In the genomic region with DNA sequence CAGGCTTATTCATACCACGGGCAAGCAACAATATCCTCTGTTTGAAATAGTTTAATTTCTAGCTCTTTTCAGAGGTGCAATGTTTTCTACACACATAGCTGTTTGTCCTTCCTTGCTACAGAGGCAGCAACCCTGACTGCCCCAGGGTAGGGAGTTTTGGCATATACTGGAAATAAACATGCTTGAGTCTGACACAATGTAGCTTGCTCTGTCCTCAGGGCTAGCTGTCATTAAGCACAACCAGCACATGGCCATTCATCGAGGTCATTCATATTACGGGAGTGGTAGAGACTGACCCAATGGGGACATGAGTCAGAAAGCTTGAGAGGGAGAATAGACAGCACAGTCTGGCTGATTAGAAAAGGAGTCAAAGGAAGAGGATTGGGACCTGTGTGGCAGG, we compare ENCODE assay signal across 34 mouse cellular contexts.
DNase-seq lines count a peak whose midpoint lies in the region; ATAC-seq and TF ChIP-seq lines count a peak whose summit lies in the region.
"Had no signal": no experiment of that assay in that cellular context is flagged by ENCODE, and none has a peak within 500 bp of the region (broad histone marks: within the 10 kb centered on the region; RNA-seq: fewer than 3 reads in every experiment).

No protein-coding gene starts in this region.

- in situ Hi-C loops in Patski (cut with MboI; ENCODE audit: low pct_unique_long_range_greater_than_20kb): no loop called here

- ATAC-seq in Patski: peak; percentile 73
- ATAC-seq in frontal cortex, adult (ENCODE audit: low TSS enrichment): no peak
- ATAC-seq: activated CD4-positive, CD25-positive, alpha-beta regulatory T cell, adult 4 months; CD4-positive, CD25-positive, alpha-beta regulatory T cell, adult 4 months; forebrain, embryonic 15.5 days; hindbrain, postnatal 0 days; intestine, embryonic 15.5 days; lung, postnatal 0 days; midbrain, embryonic 13.5 days had no signal

- POLR2A ChIA-PET in Patski (lab: Charles Lee): no interaction called here

- DNase-seq in heart, adult 8-10 months (ENCODE audit: low spot score): peak; percentile 13
- DNase-seq in heart, adult 9 months (ENCODE audit: low spot score in 2 of 2): no peak
- DNase-seq in kidney, postnatal 25 days: peak; percentile 35 to 44
- DNase-seq in kidney, postnatal 10 days: no peak
- no peak for DNase-seq in Patski (ENCODE audit: low read depth, low spot score)
- DNase-seq in adrenal gland, postnatal 14 days: peak; percentile 51
- DNase-seq in thymus, adult 2 months: no peak
- DNase-seq: cerebellum, adult 11 months; cerebellum, adult 9-10 months; cerebellum, postnatal 36 days; gastrocnemius, adult 2 months; gastrocnemius, postnatal 36 days; liver, embryonic 13.5 days; lung, adult 18-20 months; right cerebral cortex, postnatal 14 days; thymus, adult 18-20 months; thymus, postnatal 4 days had no signal

- WGBS in thymus, adult 2 months: 94% methylated on average over 3 of the region's 3 CpGs

- H3K27ac ChIP-seq in thymus, adult 2 months (ENCODE audit: control insufficient read depth, insufficient read depth, low read length): no peak overlapping the region
- H3K27ac ChIP-seq: embryonic facial prominence, embryonic 12.5 days; forebrain, embryonic 10.5 days; forebrain, embryonic 15.5 days; gastrocnemius, adult 2 months; heart, adult 2 months; heart, embryonic 15.5 days; hindbrain, embryonic 12.5 days; hindbrain, postnatal 0 days; intestine, embryonic 15.5 days; limb, embryonic 10.5 days; limb, embryonic 15.5 days; liver, embryonic 13.5 days; macrophage; midbrain, embryonic 13.5 days; neural tube, embryonic 13.5 days had no signal

- H3K4me3 ChIP-seq in thymus, adult 2 months (ENCODE audit: control insufficient read depth, insufficient read depth, low read length): no peak overlapping the region
- H3K4me3 ChIP-seq: embryonic facial prominence, embryonic 12.5 days; forebrain, embryonic 10.5 days; forebrain, embryonic 15.5 days; gastrocnemius, adult 2 months; heart, adult 2 months; heart, embryonic 15.5 days; hindbrain, embryonic 12.5 days; intestine, embryonic 15.5 days; limb, embryonic 10.5 days; limb, embryonic 15.5 days; liver, embryonic 13.5 days; midbrain, embryonic 13.5 days; neural tube, embryonic 13.5 days had no signal

- H3K27me3 ChIP-seq in Patski: no peaks in the 10 kb centered on the region
- H3K27me3 ChIP-seq in thymus, adult 2 months (ENCODE audit: control insufficient read depth, insufficient read depth, low read length): no peaks in the 10 kb centered on the region
- H3K27me3 ChIP-seq: embryonic facial prominence, embryonic 12.5 days; forebrain, embryonic 15.5 days; heart, embryonic 15.5 days; hindbrain, embryonic 12.5 days; intestine, embryonic 15.5 days; limb, embryonic 15.5 days; liver, embryonic 13.5 days; midbrain, embryonic 13.5 days; neural tube, embryonic 13.5 days had no signal

- no peaks in the 10 kb centered on the region for H3K36me3 ChIP-seq in thymus, adult 2 months (ENCODE audit: control insufficient read depth, insufficient read depth, low read length)
- H3K36me3 ChIP-seq: embryonic facial prominence, embryonic 12.5 days; forebrain, embryonic 10.5 days; forebrain, embryonic 15.5 days; heart, embryonic 15.5 days; hindbrain, embryonic 12.5 days; intestine, embryonic 15.5 days; limb, embryonic 10.5 days; limb, embryonic 15.5 days; liver, embryonic 13.5 days; midbrain, embryonic 13.5 days; neural tube, embryonic 13.5 days had no signal

- no peaks in the 10 kb centered on the region for H3K4me1 ChIP-seq in thymus, adult 2 months (replicated peaks; ENCODE audit: control insufficient read depth, insufficient read depth, low read length)
- H3K4me1 ChIP-seq: embryonic facial prominence, embryonic 12.5 days; forebrain, embryonic 10.5 days; forebrain, embryonic 15.5 days; heart, embryonic 15.5 days; hindbrain, embryonic 12.5 days; intestine, embryonic 15.5 days; limb, embryonic 10.5 days; limb, embryonic 15.5 days; liver, embryonic 13.5 days; midbrain, embryonic 13.5 days; neural tube, embryonic 13.5 days had no signal

- CTCF ChIA-PET in Patski (lab: Charles Lee): no interaction called here

- no peak for TF ChIP-seq POLR2A in thymus, adult 2 months (IDR thresholded peaks at IDR 0.05; ENCODE audit: control insufficient read depth, extremely low read depth, insufficient read depth, low read length, poor library complexity)

- TF ChIP-seq CTCF in Patski (IDR thresholded peaks at IDR 0.05): no peak
- no peak for TF ChIP-seq CTCF in thymus, adult 2 months (IDR thresholded peaks at IDR 0.05; ENCODE audit: borderline replicate concordance, control insufficient read depth, extremely low read depth, insufficient read depth, low read length, poor library complexity)

Comparison
In these comparisons a context has a peak if more than half of its experiments do, and no peak if none do; other contexts are left out.
1. DNase-seq: peak in heart, adult 8-10 months (single experiment), kidney, postnatal 25 days (2 of 2) and adrenal gland, postnatal 14 days (single experiment); none in heart, adult 9 months (0 of 2), kidney, postnatal 10 days (single experiment), Patski (single experiment) and thymus, adult 2 months (single experiment).